Mouse (Mus musculus) embryonic facial prominence, embryonic 11.5 days (tissue): Measurements from ENCODE around the gene Gm43552. TPM values are rescaled to one million over a fixed set of nuclear protein-coding genes. Genes with fewer than 3 reads are reported as not detected.
"Not testable (repeated sequence)": the region's sequence is repeated elsewhere in the genome, so short reads cannot be mapped to it uniquely, and the experiment has no call there.

Source experiments
- ATAC-seq: fragments of 200-750 bp; cut with Nextera tagmentation; replicated peaks from 2 replicates; pipeline ENCODE4 v1.8.0; 2017; ENCODE audit warnings: low read depth; ENCODE audit not compliant: insufficient number of reproducible peaks, low FRiP score, low TSS enrichment
- DNase-seq: peaks from one replicate; pipeline ENCODE4 v3.0.0-alpha.2; 2015; ENCODE audit warnings: low spot score
- H3K27ac ChIP-seq: fragments of 300-500 bp; sonication (generic); replicated peaks from 2 replicates; pipeline ENCODE4 v1.5.1; 2014; ENCODE audit warnings: mild to moderate bottlenecking, low read depth, low read length, control low read depth
- H3K27me3 ChIP-seq: fragments of 300-500 bp; sonication (generic); 2 replicates; pipeline ENCODE4 v1.6.1; 2014; ENCODE audit warnings: mild to moderate bottlenecking, low read length, moderate library complexity, mixed read lengths; ENCODE audit not compliant: control insufficient read depth, insufficient read depth
- H3K36me3 ChIP-seq: fragments of 300-500 bp; sonication (generic); replicated peaks from 2 replicates; pipeline ENCODE4 v1.6.1; 2014; ENCODE audit warnings: low read depth, mild to moderate bottlenecking, low read length, moderate library complexity, mixed read lengths; ENCODE audit not compliant: control insufficient read depth, insufficient read depth
- H3K4me1 ChIP-seq: fragments of 300-500 bp; sonication (generic); 2 replicates; pipeline ENCODE4 v1.6.1; 2014; ENCODE audit warnings: low read length, mixed read lengths; ENCODE audit not compliant: control insufficient read depth, insufficient read depth
- H3K4me2 ChIP-seq: fragments of 300-500 bp; sonication (generic); 2 replicates; pipeline ENCODE4 v1.6.1; 2014; ENCODE audit warnings: low read depth, mild to moderate bottlenecking, control low read depth, low read length, moderate library complexity
- H3K4me3 ChIP-seq: fragments of 300-500 bp; sonication (generic); 2 replicates; pipeline ENCODE4 v1.5.1; 2014; ENCODE audit warnings: low read depth, low read length, control low read depth
- H3K9ac ChIP-seq: fragments of 300-500 bp; sonication (generic); replicated peaks from 2 replicates; pipeline ENCODE4 v1.6.1; 2014; ENCODE audit warnings: mild to moderate bottlenecking, control low read depth, low read length
- H3K9me3 ChIP-seq: fragments of 300-500 bp; sonication (generic); replicated peaks from 2 replicates; pipeline ENCODE4 v1.6.1; 2016; ENCODE audit warnings: mild to moderate bottlenecking, low read length, inconsistent platforms, mixed read lengths; ENCODE audit not compliant: control insufficient read depth
- WGBS: fragments of 180-500 bp; shearing (Covaris S2); extraction: QIAGEN DNeasy Blood & Tissue Kit; methylation state at CpG from one replicate; pipeline ENCODE4 v1.1.7; 2014; 5-methylcytosine and 5-hydroxymethylcytosine counted together
- polyA plus RNA-seq: library from polyadenylated mRNA; unstranded; fragments of >200 nt; fragmentation: Nextera tagmentation; extraction: Ambion mirVana; gene quantifications from 2 replicates; pipeline ENCODE4 v1.2.1, GENCODE M21; 2014

Gm43552 gene
- polyA plus RNA-seq, 1 experiment from 2014 or later, result not detected

- H3K4me2 ChIP-seq, result no peak overlapping the region
- no peak for DNase-seq
- H3K36me3 ChIP-seq, result no peaks in the 10 kb centered on the region
- no peaks in the 10 kb centered on the region for H3K9me3 ChIP-seq
- H3K4me1 ChIP-seq, result no peaks in the 10 kb centered on the region
- WGBS, result 79% methylated on average over 10 of the region's 10 CpGs
- no peak overlapping the region for H3K4me3 ChIP-seq
- no peaks in the 10 kb centered on the region for H3K27me3 ChIP-seq
- no peak overlapping the region for H3K9ac ChIP-seq
- no peak for ATAC-seq
- no peak overlapping the region for H3K27ac ChIP-seq
Measured at GRCm38 (mm10) chr5:65487381-65487780, 5.3 kb downstream of the Gm43552 start.

GRCm38 (mm10) chr5:65486514-65486913 lies 6.1 kb downstream of the Gm43552 start:
- no peak overlapping the region for H3K9ac ChIP-seq
- H3K27ac ChIP-seq, result no peak overlapping the region
- no peaks in the 10 kb centered on the region for H3K36me3 ChIP-seq
- no peaks in the 10 kb centered on the region for H3K9me3 ChIP-seq
- DNase-seq, result no peak
- WGBS, result 71% methylated on average over 2 of the region's 2 CpGs
- no peaks in the 10 kb centered on the region for H3K27me3 ChIP-seq
- H3K4me3 ChIP-seq, result no peak overlapping the region
- H3K4me1 ChIP-seq, result no peaks in the 10 kb centered on the region
- ATAC-seq, result no peak
- no peak overlapping the region for H3K4me2 ChIP-seq

GRCm38 (mm10) chr5:65482996-65483395 lies 9.6 kb downstream of the Gm43552 start:
- H3K9ac ChIP-seq, result no peak overlapping the region
- H3K9me3 ChIP-seq, result no peaks in the 10 kb centered on the region
- DNase-seq (no peak), ATAC-seq (no peak)
- no peak overlapping the region for H3K27ac ChIP-seq
- H3K4me1 ChIP-seq, result no peaks in the 10 kb centered on the region
- no peak overlapping the region for H3K4me3 ChIP-seq
- WGBS, result 82% methylated on average over 4 of the region's 4 CpGs
- no peaks in the 10 kb centered on the region for H3K36me3 ChIP-seq
- no peaks in the 10 kb centered on the region for H3K27me3 ChIP-seq
- no peak overlapping the region for H3K4me2 ChIP-seq

- DNase-seq, result no peak
- Histone ChIP-seq H3K4me2 (no peak overlapping the region), H3K27me3 (no peaks in the 10 kb centered on the region), H3K36me3 (no peaks in the 10 kb centered on the region), H3K27ac (no peak overlapping the region), H3K4me3 (no peak overlapping the region), H3K9ac (no peak overlapping the region), H3K4me1 (no peaks in the 10 kb centered on the region), H3K9me3 (no peaks in the 10 kb centered on the region)
- 81% methylated on average over 4 of the region's 4 CpGs for WGBS
- ATAC-seq, result no peak
Measured at GRCm38 (mm10) chr5:65480511-65480910, 12.1 kb downstream of the Gm43552 start.

- Histone ChIP-seq H3K4me2 (no peak overlapping the region), H3K4me1 (no peaks in the 10 kb centered on the region), H3K9me3 (no peaks in the 10 kb centered on the region), H3K36me3 (no peaks in the 10 kb centered on the region), H3K9ac (no peak overlapping the region), H3K27ac (no peak overlapping the region), H3K4me3 (no peak overlapping the region), H3K27me3 (no peaks in the 10 kb centered on the region)
- DNase-seq (no peak), ATAC-seq (no peak)
- WGBS, result 89% methylated on average over 9 of the region's 9 CpGs
Measured at GRCm38 (mm10) chr5:65479681-65480445, 12.8 kb downstream of the Gm43552 start.

GRCm38 (mm10) chr5:65478224-65478623 lies 14.4 kb downstream of the Gm43552 start:
- no peak overlapping the region for H3K27ac ChIP-seq
- no peak overlapping the region for H3K9ac ChIP-seq
- no peaks in the 10 kb centered on the region for H3K27me3 ChIP-seq
- ATAC-seq, result no peak
- H3K36me3 ChIP-seq, result no peaks in the 10 kb centered on the region
- no peak overlapping the region for H3K4me3 ChIP-seq
- H3K4me2 ChIP-seq, result no peak overlapping the region
- no peaks in the 10 kb centered on the region for H3K4me1 ChIP-seq
- 76% methylated on average over 4 of the region's 4 CpGs for WGBS
- no peaks in the 10 kb centered on the region for H3K9me3 ChIP-seq
- no peak for DNase-seq

- H3K4me2 ChIP-seq, ATAC-seq, H3K27me3 ChIP-seq, H3K9me3 ChIP-seq, H3K27ac ChIP-seq, H3K4me1 ChIP-seq, H3K4me3 ChIP-seq, H3K9ac ChIP-seq, H3K36me3 ChIP-seq, DNase-seq: not testable (repeated sequence)
- WGBS, result 96% methylated on average over 4 of the region's 4 CpGs
Measured at GRCm38 (mm10) chr5:65476739-65477138, 15.9 kb downstream of the Gm43552 start.

GRCm38 (mm10) chr5:65475806-65476205 lies 16.8 kb downstream of the Gm43552 start:
- Histone ChIP-seq H3K4me1 (no peaks in the 10 kb centered on the region), H3K27me3 (no peaks in the 10 kb centered on the region), H3K9me3 (no peaks in the 10 kb centered on the region), H3K4me2 (no peak overlapping the region), H3K4me3 (no peak overlapping the region), H3K9ac (no peak overlapping the region), H3K36me3 (no peaks in the 10 kb centered on the region), H3K27ac (no peak overlapping the region)
- ATAC-seq (no peak), DNase-seq (no peak)
- 68% methylated on average over 2 of the region's 2 CpGs for WGBS
